ENCODE assay signal across 8 mouse cellular contexts in genomic region chr17:23630195-23631020, GRCm38 (mm10). TPM values are rescaled to one million over a fixed set of nuclear protein-coding genes. Genes with fewer than 3 reads are reported as not detected.
DNase-seq lines count a peak whose midpoint lies in the region; ATAC-seq lines count a peak whose summit lies in the region.

No protein-coding gene starts in this region.

- DNase-seq in MEL-GATA-1-ER (ENCODE audit: extremely low read depth, low read depth) = peak; percentile 32
- DNase-seq in cerebellum, adult 8-10 months = peak; percentile 73
- peak; percentile 83 for DNase-seq in hindbrain, embryonic 10.5 days (ENCODE audit: low spot score)
- DNase-seq in layer of hippocampus, adult 9-11 months = peak; percentile 78
- DNase-seq in ovary, postnatal 10 days (ENCODE audit: low spot score) = peak; percentile 65
- peak; percentile 69 for DNase-seq in thymus, postnatal 0 days (ENCODE audit: low spot score)

- H3K27me3 ChIP-seq in hindbrain, embryonic 10.5 days (ENCODE audit: insufficient read depth, poor library complexity, severe bottlenecking) = no peaks in the 10 kb centered on the region; the same call in 1 of the 2 replicates
- no peaks in the 10 kb centered on the region for H3K27me3 ChIP-seq in lung, embryonic 16.5 days (ENCODE audit: control insufficient read depth, insufficient read depth, low read depth, low read length)

- no peaks in the 10 kb centered on the region for H3K36me3 ChIP-seq in hindbrain, embryonic 10.5 days
- H3K36me3 ChIP-seq in lung, embryonic 16.5 days (ENCODE audit: control insufficient read depth, insufficient read depth, low read length) = no peaks in the 10 kb centered on the region

- no peak overlapping the region for H3K27ac ChIP-seq in hindbrain, embryonic 10.5 days
- H3K27ac ChIP-seq in lung, embryonic 16.5 days (ENCODE audit: low read length) = no peak overlapping the region

- H3K4me1 ChIP-seq in hindbrain, embryonic 10.5 days (replicated peaks) = peaks cover 14% of the 10 kb centered on the region
- no peaks in the 10 kb centered on the region for H3K4me1 ChIP-seq in lung, embryonic 16.5 days (replicated peaks; ENCODE audit: control insufficient read depth, insufficient read depth, low read length)

- 17% methylated on average over 22 of the region's 22 CpGs for WGBS in hindbrain, embryonic 10.5 days
- WGBS in lung, embryonic 16.5 days = 13% methylated on average over 22 of the region's 22 CpGs

- peak overlapping the region; percentile 42 for H3K9ac ChIP-seq in lung, embryonic 16.5 days (ENCODE audit: low read length)

- peak overlapping the region; percentile 55 for H3K4me2 ChIP-seq in lung, embryonic 16.5 days (ENCODE audit: low read depth, low read length)

- H3K4me3 ChIP-seq in hindbrain, embryonic 10.5 days = peak overlapping the region; percentile 36
- peak overlapping the region; percentile 22; the same call in 1 of the 2 replicates for H3K4me3 ChIP-seq in lung, embryonic 16.5 days (ENCODE audit: low read length)

- peak; percentile 100 for ATAC-seq in frontal cortex, adult (ENCODE audit: low TSS enrichment)
- ATAC-seq in lung, embryonic 16.5 days (ENCODE audit: low read depth) = peak; percentile 90

- H3K9me3 ChIP-seq in hindbrain, embryonic 10.5 days = no peaks in the 10 kb centered on the region
- no peaks in the 10 kb centered on the region for H3K9me3 ChIP-seq in lung, embryonic 16.5 days (ENCODE audit: control insufficient read depth, low read length)

RNA-seq across cellular contexts. Expression of gene Mmp25, which starts 14.7 kb away (rescaled TPM):
- 1.00 and 1.4 TPM in 2 replicates for polyA plus RNA-seq in hindbrain, embryonic 10.5 days (2016; fragmentation: Nextera tagmentation; extraction: Ambion mirVana)
- polyA plus RNA-seq in lung, embryonic 16.5 days (2015; fragmentation: Nextera tagmentation; extraction: Ambion mirVana) = 0.49 and 0.78 TPM in 2 replicates
- polyA plus RNA-seq in thymus, postnatal 0 days (2015; fragmentation: Nextera tagmentation; extraction: Ambion mirVana) = 0.59 and 1.1 TPM in 2 replicates

RNA-seq across cellular contexts. Expression of gene Zscan10, which starts 29.8 kb away (rescaled TPM):
- 0.92 and 0.94 TPM in 2 replicates for polyA plus RNA-seq in hindbrain, embryonic 10.5 days (2016; fragmentation: Nextera tagmentation; extraction: Ambion mirVana)
- polyA plus RNA-seq in lung, embryonic 16.5 days (2015; fragmentation: Nextera tagmentation; extraction: Ambion mirVana) = 0.26 and 0.36 TPM in 2 replicates
- polyA plus RNA-seq in thymus, postnatal 0 days (2015; fragmentation: Nextera tagmentation; extraction: Ambion mirVana) = 0.05 and 0.08 TPM in 2 replicates

RNA-seq across cellular contexts. Expression of gene Bicdl2, which starts 29.9 kb away (rescaled TPM):
- 0.41 and 0.51 TPM in 2 replicates for polyA plus RNA-seq in hindbrain, embryonic 10.5 days (2016; fragmentation: Nextera tagmentation; extraction: Ambion mirVana)
- polyA plus RNA-seq in lung, embryonic 16.5 days (2015; fragmentation: Nextera tagmentation; extraction: Ambion mirVana) = 4.3 and 4.7 TPM in 2 replicates
- polyA plus RNA-seq in thymus, postnatal 0 days (2015; fragmentation: Nextera tagmentation; extraction: Ambion mirVana) = 0.58 and 0.99 TPM in 2 replicates

RNA-seq across cellular contexts. Expression of gene Zfp13, which starts 31.1 kb away (rescaled TPM):
- polyA plus RNA-seq in hindbrain, embryonic 10.5 days (2016; fragmentation: Nextera tagmentation; extraction: Ambion mirVana) = 22.5 and 23.4 TPM in 2 replicates
- polyA plus RNA-seq in lung, embryonic 16.5 days (2015; fragmentation: Nextera tagmentation; extraction: Ambion mirVana) = 12.9 TPM in 2 replicates
- 1.5 and 1.7 TPM in 2 replicates for polyA plus RNA-seq in thymus, postnatal 0 days (2015; fragmentation: Nextera tagmentation; extraction: Ambion mirVana)

RNA-seq across cellular contexts. Expression of gene Hcfc1r1, which starts 43.0 kb away (rescaled TPM):
- polyA plus RNA-seq in hindbrain, embryonic 10.5 days (2016; fragmentation: Nextera tagmentation; extraction: Ambion mirVana) = 34.0 and 45.4 TPM in 2 replicates
- polyA plus RNA-seq in lung, embryonic 16.5 days (2015; fragmentation: Nextera tagmentation; extraction: Ambion mirVana) = 88.4 and 90.6 TPM in 2 replicates
- polyA plus RNA-seq in thymus, postnatal 0 days (2015; fragmentation: Nextera tagmentation; extraction: Ambion mirVana) = 62.0 and 70.7 TPM in 2 replicates

Comparison
In these comparisons a context has a peak if more than half of its experiments do, and no peak if none do; other contexts are left out.
1. DNase-seq: peak in every context shown above with its lines; median percentile 83 in hindbrain, embryonic 10.5 days; 78 in layer of hippocampus, adult 9-11 months; 73 in cerebellum, adult 8-10 months; 69 in thymus, postnatal 0 days; 65 in ovary, postnatal 10 days; 32 in MEL-GATA-1-ER.